ENCODE assay signal across 25 mouse cellular contexts in the genomic region with DNA sequence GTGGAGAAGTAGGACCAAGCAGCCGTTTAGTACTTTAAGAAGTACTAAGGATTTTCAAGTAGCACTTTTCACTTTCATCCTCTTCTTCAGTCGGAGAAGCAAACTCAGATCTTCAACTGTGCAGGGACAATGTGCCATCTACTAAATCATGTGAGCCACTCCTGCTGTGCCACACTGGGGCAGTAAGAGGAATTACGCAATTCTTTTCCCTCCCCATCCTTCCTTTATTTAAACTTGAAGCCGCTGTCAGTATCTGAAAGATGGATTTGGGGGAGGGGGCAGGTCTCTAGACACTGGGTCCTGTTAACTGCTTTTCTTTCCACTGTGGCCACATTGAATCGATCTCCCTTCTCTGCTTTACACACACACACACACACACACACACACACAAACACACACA. TPM values are rescaled to one million over a fixed set of nuclear protein-coding genes. Genes with fewer than 3 reads are reported as not detected.
A peak's percentile ranks its signal among the peaks of the same experiment; 100 is the strongest.
DNase-seq lines count a peak whose midpoint lies in the region; ATAC-seq and TF ChIP-seq lines count a peak whose summit lies in the region.
"Had no signal": no experiment of that assay in that cellular context is flagged by ENCODE, and none has a peak within 500 bp of the region (broad histone marks: within the 10 kb centered on the region; RNA-seq: fewer than 3 reads in every experiment).

No protein-coding gene starts in this region.

- no peak for TF ChIP-seq CTCF in left cerebral cortex, adult 2 months (IDR thresholded peaks at IDR 0.05)

- H3K9me3 ChIP-seq in hindbrain, embryonic 10.5 days, result no peaks in the 10 kb centered on the region
- H3K9me3 ChIP-seq in hindbrain, embryonic 11.5 days (ENCODE audit: control insufficient read depth, low read length), result no peaks in the 10 kb centered on the region
- no peaks in the 10 kb centered on the region for H3K9me3 ChIP-seq in neural tube, embryonic 12.5 days
- H3K9me3 ChIP-seq in neural tube, embryonic 15.5 days (replicated peaks), result no peaks in the 10 kb centered on the region
- H3K9me3 ChIP-seq: embryonic facial prominence, embryonic 13.5 days; forebrain, embryonic 12.5 days; intestine, embryonic 15.5 days; limb, embryonic 13.5 days had no signal

- H3K9ac ChIP-seq in hindbrain, embryonic 11.5 days (ENCODE audit: low read depth, low read length), result no peak overlapping the region
- H3K9ac ChIP-seq in neural tube, embryonic 12.5 days, result no peak overlapping the region
- no peak overlapping the region for H3K9ac ChIP-seq in neural tube, embryonic 15.5 days (replicated peaks)
- H3K9ac ChIP-seq: embryonic facial prominence, embryonic 13.5 days; forebrain, embryonic 12.5 days; intestine, embryonic 15.5 days; limb, embryonic 13.5 days; liver, embryonic 14.5 days had no signal

- 58% methylated on average over 5 of the region's 5 CpGs for WGBS in hindbrain, embryonic 10.5 days
- 52% methylated on average over 5 of the region's 5 CpGs for WGBS in hindbrain, embryonic 11.5 days
- WGBS in neural tube, embryonic 12.5 days, result 29% methylated on average over 5 of the region's 5 CpGs
- WGBS in neural tube, embryonic 15.5 days, result 26% methylated on average over 5 of the region's 5 CpGs

- H3K4me1 ChIP-seq in hindbrain, embryonic 10.5 days (replicated peaks), result peaks cover 14% of the 10 kb centered on the region
- H3K4me1 ChIP-seq in hindbrain, embryonic 11.5 days (replicated peaks; ENCODE audit: control insufficient read depth, insufficient read depth, low read length), result no peaks in the 10 kb centered on the region
- H3K4me1 ChIP-seq in neural tube, embryonic 12.5 days, result no peaks in the 10 kb centered on the region
- H3K4me1 ChIP-seq in neural tube, embryonic 15.5 days, result peaks cover 6% of the 10 kb centered on the region; the same call in 1 of the 2 replicates
- H3K4me1 ChIP-seq: forebrain, embryonic 12.5 days had no signal

- 0 out of 2 replicates have a peak overlapping the region, but pooled peaks have one; percentile 40 for H3K27ac ChIP-seq in hindbrain, embryonic 10.5 days
- H3K27ac ChIP-seq in hindbrain, embryonic 11.5 days (ENCODE audit: low read depth, low read length), result no peak overlapping the region
- H3K27ac ChIP-seq in neural tube, embryonic 12.5 days, result no peak overlapping the region
- no peak overlapping the region for H3K27ac ChIP-seq in neural tube, embryonic 15.5 days (replicated peaks)
- no peak overlapping the region for H3K27ac ChIP-seq in left cerebral cortex, adult 2 months
- H3K27ac ChIP-seq: embryonic facial prominence, embryonic 13.5 days; forebrain, embryonic 12.5 days; intestine, embryonic 15.5 days; limb, embryonic 13.5 days; liver, embryonic 14.5 days had no signal

- no peaks in the 10 kb centered on the region for H3K27me3 ChIP-seq in hindbrain, embryonic 10.5 days (ENCODE audit: insufficient read depth, poor library complexity, severe bottlenecking)
- no peaks in the 10 kb centered on the region for H3K27me3 ChIP-seq in hindbrain, embryonic 11.5 days (ENCODE audit: control insufficient read depth, insufficient read depth, low read length)
- H3K27me3 ChIP-seq in neural tube, embryonic 12.5 days (replicated peaks), result no peaks in the 10 kb centered on the region
- H3K27me3 ChIP-seq in neural tube, embryonic 15.5 days (replicated peaks), result no peaks in the 10 kb centered on the region
- H3K27me3 ChIP-seq: embryonic facial prominence, embryonic 13.5 days; forebrain, embryonic 12.5 days; intestine, embryonic 15.5 days; limb, embryonic 13.5 days had no signal

- DNase-seq in hindbrain, embryonic 10.5 days (ENCODE audit: low spot score), result no peak
- DNase-seq in hindbrain, embryonic 11.5 days (ENCODE audit: low spot score), result no peak
- DNase-seq in lung, postnatal 14 days, result peak; percentile 13
- DNase-seq in left cerebral cortex, adult 2 months (ENCODE audit: extremely low spot score in 1 of 2, low spot score in 2 of 2), result no peak
- DNase-seq in Muller cell, postnatal 12 days (ENCODE audit: inconsistent ontology term), result no peak
- DNase-seq: adrenal gland, postnatal 36 days; cerebellum, adult 11 months; cerebellum, adult 9-11 months; gastrocnemius, postnatal 36 days; heart, postnatal 4 days; kidney, adult 9 months; kidney, postnatal 14 days; thymus, adult 18-20 months; thymus, postnatal 4 days had no signal

- intact Hi-C loops in left cerebral cortex, adult 2 months (cut with DNase I), result no loop called here

- H3K4me2 ChIP-seq in hindbrain, embryonic 11.5 days (replicated peaks; ENCODE audit: low read depth, low read length), result no peak overlapping the region
- no peak overlapping the region for H3K4me2 ChIP-seq in neural tube, embryonic 12.5 days (replicated peaks)
- no peak overlapping the region for H3K4me2 ChIP-seq in neural tube, embryonic 15.5 days
- H3K4me2 ChIP-seq: embryonic facial prominence, embryonic 13.5 days; forebrain, embryonic 12.5 days; intestine, embryonic 15.5 days; limb, embryonic 13.5 days had no signal

- ATAC-seq in hindbrain, embryonic 11.5 days (ENCODE audit: low FRiP score), result no peak
- 0 out of 2 replicates have a peak, but pooled peaks have one; percentile 4 for ATAC-seq in neural tube, embryonic 12.5 days (ENCODE audit: low FRiP score, low read depth)
- ATAC-seq in neural tube, embryonic 15.5 days (ENCODE audit: low FRiP score), result no peak
- ATAC-seq: CD4-positive, CD25-positive, alpha-beta regulatory T cell, adult 4 months; hindbrain, embryonic 16.5 days; intestine, embryonic 15.5 days had no signal

- no peaks in the 10 kb centered on the region for H3K36me3 ChIP-seq in hindbrain, embryonic 10.5 days
- no peaks in the 10 kb centered on the region for H3K36me3 ChIP-seq in hindbrain, embryonic 11.5 days (ENCODE audit: control insufficient read depth, insufficient read depth, low read length)
- no peaks in the 10 kb centered on the region for H3K36me3 ChIP-seq in neural tube, embryonic 12.5 days
- H3K36me3 ChIP-seq in neural tube, embryonic 15.5 days, result no peaks in the 10 kb centered on the region
- H3K36me3 ChIP-seq: embryonic facial prominence, embryonic 13.5 days; forebrain, embryonic 12.5 days; intestine, embryonic 15.5 days; limb, embryonic 13.5 days had no signal

- H3K4me3 ChIP-seq in hindbrain, embryonic 10.5 days, result no peak overlapping the region
- H3K4me3 ChIP-seq in hindbrain, embryonic 11.5 days (ENCODE audit: low read depth, low read length), result no peak overlapping the region
- no peak overlapping the region for H3K4me3 ChIP-seq in neural tube, embryonic 12.5 days
- no peak overlapping the region for H3K4me3 ChIP-seq in neural tube, embryonic 15.5 days (replicated peaks)
- no peak overlapping the region for H3K4me3 ChIP-seq in left cerebral cortex, adult 2 months
- H3K4me3 ChIP-seq: embryonic facial prominence, embryonic 13.5 days; erythroblast, embryonic 14.5 days; forebrain, embryonic 12.5 days; intestine, embryonic 15.5 days; limb, embryonic 13.5 days had no signal

RNA-seq across cellular contexts. Expression of gene Adgrf5, which starts 27.6 kb away (rescaled TPM):
- 6.4 and 6.7 TPM in 2 replicates for polyA plus RNA-seq in hindbrain, embryonic 10.5 days (2016; fragmentation: Nextera tagmentation; extraction: Ambion mirVana)
- polyA plus RNA-seq in hindbrain, embryonic 11.5 days (2014; fragmentation: Nextera tagmentation; extraction: Ambion mirVana), result 6.8 and 9.4 TPM in 2 replicates
- 10.7 and 12.2 TPM in 2 replicates for polyA plus RNA-seq in neural tube, embryonic 12.5 days (2016; fragmentation: Nextera tagmentation; extraction: Ambion mirVana)
- polyA plus RNA-seq in neural tube, embryonic 15.5 days (2015; fragmentation: Nextera tagmentation; extraction: Ambion mirVana), result 7.3 and 9.4 TPM in 2 replicates
- total RNA-seq in left cerebral cortex, adult 2 months (2021), result 10 to 100 TPM; 32.5 to 35.0 TPM
- total RNA-seq: neutrophil, adult 5-6 weeks had no signal
- polyA plus RNA-seq: CD4-positive, CD25-positive, alpha-beta regulatory T cell, adult 4 months; erythroblast, embryonic 14.5 days had no signal
